Mouse (Mus musculus) Patski (cell line): ENCODE data around the gene Ezh1. TPM values are rescaled to one million over a fixed set of nuclear protein-coding genes. Genes with fewer than 3 reads are reported as not detected.

ENCODE experiments used
- ATAC-seq: fragments of 100-300 bp; one replicate; pipeline ENCODE4 v1.8.0; 2021
- CTCF ChIA-PET: fragments of 350-600 bp; sonication (Branson Sonifier 250); formaldehyde crosslinking; loops from one replicate; lab custom pipeline; 2022; ENCODE audit warnings: inconsistent platforms; lab: Charles Lee
- POLR2A ChIA-PET: fragments of 350-600 bp; sonication (Branson Sonifier 250); formaldehyde crosslinking; loops from one replicate; lab custom pipeline; 2022; ENCODE audit warnings: antibody characterized with exemption, inconsistent platforms; lab: Charles Lee
- DNase-seq: peaks from one replicate; pipeline ENCODE4 v3.0.0-alpha.2; 2011; ENCODE audit warnings: low read depth, low spot score
- H3K27me3 ChIP-seq: fragments of 371-371 bp; one replicate; pipeline ENCODE4 v1.5.1; 2021
- CTCF ChIP-seq: fragments of 100-300 bp; IDR thresholded peaks from one replicate; pipeline ENCODE4 v1.5.1; 2021
- in situ Hi-C: fragments of 300-500 bp; cut with MboI; formaldehyde crosslinking; loops from 3 replicates; pipeline ENCODE4 v1.11.1; 2018; ENCODE audit warnings: low pct_unique_long_range_greater_than_20kb, mixed read lengths
- polyA plus RNA-seq: library from polyadenylated mRNA; unstranded; gene quantifications from one replicate; pipeline ENCODE4 v1.2.3, GENCODE M21; 2021

Ezh1 gene
- polyA plus RNA-seq, 1 experiment from 2014 or later: 52.0 TPM

DNA sequence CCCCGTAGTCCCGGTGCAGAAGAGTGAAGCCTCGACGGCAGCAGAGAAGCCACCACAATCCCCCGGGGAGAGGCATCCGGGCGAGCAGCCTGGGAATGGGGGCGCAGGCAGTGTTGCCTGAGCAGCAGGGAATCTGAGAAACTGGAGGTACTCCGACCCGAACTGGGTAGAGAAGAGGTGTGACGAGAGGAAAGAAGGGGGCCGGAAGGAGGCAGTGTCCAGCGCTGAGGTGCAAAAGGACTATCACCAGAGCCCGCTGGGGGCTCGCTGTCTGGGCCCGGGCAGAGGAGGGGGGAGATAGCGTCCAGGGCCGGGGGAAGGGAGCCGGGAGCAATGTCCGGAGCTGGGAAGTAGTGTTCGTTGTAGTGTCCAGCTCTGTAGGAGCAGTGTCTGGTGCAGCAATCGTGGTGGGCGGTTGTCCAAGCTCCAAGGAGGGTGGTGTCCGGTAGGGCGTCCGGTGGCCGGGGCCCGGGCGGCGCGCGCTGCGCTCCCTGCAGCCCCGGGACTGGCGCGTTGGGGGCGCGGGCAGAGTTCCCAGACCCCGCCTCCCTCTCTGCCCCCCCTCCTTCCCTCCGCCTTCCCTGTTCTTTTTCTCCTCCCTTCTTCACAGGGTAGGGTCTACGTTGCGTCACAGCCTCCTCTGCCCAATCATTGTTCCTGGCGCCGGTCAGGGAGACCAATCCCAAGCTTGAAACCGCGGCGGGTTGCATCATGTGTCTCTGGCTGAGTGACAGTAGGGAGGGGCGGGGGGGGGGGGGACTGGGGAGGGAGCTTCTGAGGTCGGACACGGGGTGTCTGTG, 55.3 kb downstream of the Ezh1 start, which contains the start of gene Plekhh3:
Gene Plekhh3, minus strand, starts transcription at position 541 of the 800 bp plus-strand sequence.
- ChIA-PET CTCF (interaction anchor here (1.0 to 2.2 kb wide), 10 partner anchors 11 to 103 kb away, joined by 3 to 7 read pairs (median 3); partner anchors contain the start of genes Coasy and Psmc3ip), POLR2A (interaction anchor here (0.8 to 5.7 kb wide), 6 partner anchors 22 to 76 kb away, joined by 3 to 31 read pairs (median 5); partner anchors contain the start of gene Psmc3ip)
- no peak for TF ChIP-seq CTCF
- in situ Hi-C loops: loop anchor here (5.0 to 10.0 kb wide), 2 partner anchors 89 to 196 kb away; partner anchors contain the start of genes Cavin1 and Coasy
- ATAC-seq (peak; percentile 66), DNase-seq (peak; percentile 94)
- no peaks in the 10 kb centered on the region for H3K27me3 ChIP-seq

GRCm38 (mm10) chr11:101170354-101170810, 55.9 kb downstream of the Ezh1 start, which contains the start of gene Cntnap1:
Gene Cntnap1 (plus strand): TSS chr11:101170523.
- TF ChIP-seq CTCF: no peak
- ChIA-PET POLR2A (interaction anchor here (1.0 to 5.7 kb wide), 5 partner anchors 21 to 75 kb away, joined by 3 to 31 read pairs (median 5); partner anchors contain the start of gene Psmc3ip), CTCF (interaction anchor here (1.0 to 1.6 kb wide), 5 partner anchors 18 to 99 kb away, joined by 3 to 4 read pairs (median 3); no protein-coding TSS in a partner anchor)
- DNase-seq: no peak
- ATAC-seq: peak; percentile 14
- in situ Hi-C loops: loop anchor here (5.0 to 10.0 kb wide), 2 partner anchors 88 to 196 kb away; partner anchors contain the start of genes Cavin1 and Coasy
- no peaks in the 10 kb centered on the region for H3K27me3 ChIP-seq

DNA sequence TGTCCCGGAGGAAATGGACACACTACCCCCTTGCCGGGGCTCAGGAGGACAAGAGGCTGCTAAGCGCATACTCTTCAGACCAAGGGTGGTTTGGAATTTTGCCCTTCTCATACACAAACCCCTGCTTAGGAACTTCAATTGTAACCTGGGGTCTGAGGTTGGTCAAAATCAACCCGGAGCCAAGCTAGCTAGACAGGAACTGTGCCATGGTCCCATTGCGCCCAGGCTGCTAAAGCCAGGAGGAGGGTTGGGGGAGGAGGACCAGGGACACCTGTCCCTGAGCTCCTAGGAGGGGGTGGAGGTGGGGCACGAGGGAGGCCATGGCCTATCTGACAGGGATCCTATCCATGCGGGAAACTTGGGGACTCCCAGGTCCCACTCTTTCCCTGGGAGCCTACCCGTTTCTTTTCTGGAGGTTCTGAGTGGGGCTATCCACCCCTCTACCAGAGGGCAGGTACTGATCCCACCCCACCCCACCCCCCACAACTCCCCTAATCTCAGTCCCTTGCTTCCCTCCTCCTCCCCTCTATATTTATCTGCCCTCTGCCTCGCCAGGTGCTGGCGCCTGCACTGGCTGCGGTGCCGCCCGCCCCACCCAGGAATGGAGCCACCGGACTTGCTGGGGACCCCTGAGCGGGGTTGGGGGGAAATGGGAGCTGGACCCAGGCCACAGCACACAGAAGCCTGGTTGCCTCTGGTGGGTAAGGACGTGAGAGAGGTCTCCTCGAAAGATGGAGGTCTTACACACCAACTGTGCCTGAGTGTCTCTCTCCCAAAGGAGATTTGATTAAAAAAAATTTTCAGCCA, 56.8 kb downstream of the Ezh1 start:
- POLR2A ChIA-PET: interaction anchor here (1.0 to 5.7 kb wide), 3 partner anchors 28 to 51 kb away, joined by 4 to 31 read pairs (median 4); no protein-coding TSS in a partner anchor
- DNase-seq (no peak), ATAC-seq (no peak)
- no peak for TF ChIP-seq CTCF
- in situ Hi-C loops: loop anchor here (5.0 to 10.0 kb wide), 2 partner anchors 87 to 195 kb away; partner anchors contain the start of genes Cavin1 and Coasy
- CTCF ChIA-PET: interaction anchor here (1.0 kb wide), 1 partner anchor 17 kb away, joined by 3 read pairs; no protein-coding TSS in a partner anchor
- H3K27me3 ChIP-seq: no peaks in the 10 kb centered on the region

- no peaks in the 10 kb centered on the region for H3K27me3 ChIP-seq
- CTCF ChIA-PET: no interaction called here
- TF ChIP-seq CTCF: no peak
- POLR2A ChIA-PET: interaction anchor here (1.2 to 5.7 kb wide), 2 partner anchors 27 to 50 kb away, joined by 4 to 31 read pairs; no protein-coding TSS in a partner anchor
- in situ Hi-C loops: no loop called here
- DNase-seq (no peak), ATAC-seq (no peak)
Observed at GRCm38 (mm10) chr11:101168301-101168980, 57.8 kb downstream of the Ezh1 start.

GRCm38 (mm10) chr11:101167963-101168300, 58.3 kb downstream of the Ezh1 start:
- H3K27me3 ChIP-seq: no peaks in the 10 kb centered on the region
- POLR2A ChIA-PET: interaction anchor here (5.7 kb wide), 1 partner anchor 27 kb away, joined by 31 read pairs; no protein-coding TSS in a partner anchor
- DNase-seq (no peak), ATAC-seq (no peak)
- in situ Hi-C loops: no loop called here
- TF ChIP-seq CTCF: no peak
- CTCF ChIA-PET: no interaction called here

DNA sequence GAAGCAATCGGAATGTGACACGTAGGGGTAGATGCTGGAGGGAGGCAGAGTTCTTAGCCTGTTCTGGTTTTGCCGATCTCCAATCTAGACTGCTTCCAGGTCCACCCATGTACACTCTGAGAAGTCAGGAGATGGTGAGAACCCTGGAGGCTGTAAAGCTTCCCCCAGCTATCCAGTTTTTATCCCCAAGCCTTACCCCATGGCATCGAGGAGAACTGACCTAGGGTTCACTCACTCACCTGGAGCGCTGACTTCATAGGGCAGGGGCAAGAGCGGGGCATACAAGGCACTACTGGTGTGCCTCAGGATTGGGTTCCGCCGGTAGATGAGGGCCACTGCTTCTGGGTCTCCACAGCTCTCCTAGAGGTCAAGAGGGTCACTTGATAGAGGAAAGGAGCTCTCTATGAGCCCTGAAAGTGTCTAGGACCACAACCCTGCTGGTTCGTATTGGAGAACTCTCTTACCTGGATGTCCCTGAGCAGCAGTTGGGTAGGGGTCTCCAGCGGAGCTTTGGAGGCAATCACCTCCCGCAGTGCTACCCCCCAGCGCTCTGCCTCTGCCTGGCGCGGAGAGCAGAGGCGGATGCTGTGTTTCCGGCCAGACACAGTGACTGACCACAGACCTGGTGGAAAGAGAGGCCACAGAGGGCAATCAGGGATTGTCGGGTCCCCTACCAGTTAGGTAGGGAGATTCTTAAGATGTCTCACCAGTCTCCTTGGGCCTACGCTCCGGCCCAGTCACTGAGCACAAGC, 58.9 kb downstream of the Ezh1 start:
- no peaks in the 10 kb centered on the region for H3K27me3 ChIP-seq
- ATAC-seq (no peak), DNase-seq (no peak)
- in situ Hi-C loops: no loop called here
- ChIA-PET CTCF (no interaction called here), POLR2A (interaction anchor here (5.7 kb wide), 1 partner anchor 26 kb away, joined by 31 read pairs; no protein-coding TSS in a partner anchor)
- no peak for TF ChIP-seq CTCF

DNA sequence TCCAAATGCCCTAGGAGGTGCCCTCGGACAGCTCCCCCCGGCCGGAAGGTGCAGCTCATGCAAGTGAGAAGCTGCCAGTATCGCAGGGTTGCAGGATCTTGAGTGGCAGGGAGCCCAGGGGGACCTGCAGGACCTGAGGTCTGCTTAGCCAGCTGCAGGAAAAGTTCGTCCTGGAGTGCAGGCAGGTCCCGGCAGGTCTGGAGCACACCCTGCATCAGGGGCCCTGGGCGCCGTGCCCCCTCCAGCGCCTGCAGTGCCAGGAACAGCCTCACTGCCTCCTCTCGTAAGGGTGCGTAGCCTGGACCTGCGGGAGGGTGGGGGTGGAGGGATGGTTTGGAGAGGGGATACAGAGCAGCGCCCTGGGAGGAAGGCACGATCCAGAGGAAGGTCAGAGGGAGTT, 59.9 kb downstream of the Ezh1 start:
- ChIA-PET POLR2A (interaction anchor here (5.7 kb wide), 1 partner anchor 25 kb away, joined by 31 read pairs; no protein-coding TSS in a partner anchor), CTCF (no interaction called here)
- no peak for ATAC-seq
- no peaks in the 10 kb centered on the region for H3K27me3 ChIP-seq
- DNase-seq: no peak
- no peak for TF ChIP-seq CTCF
- in situ Hi-C loops: no loop called here

DNA sequence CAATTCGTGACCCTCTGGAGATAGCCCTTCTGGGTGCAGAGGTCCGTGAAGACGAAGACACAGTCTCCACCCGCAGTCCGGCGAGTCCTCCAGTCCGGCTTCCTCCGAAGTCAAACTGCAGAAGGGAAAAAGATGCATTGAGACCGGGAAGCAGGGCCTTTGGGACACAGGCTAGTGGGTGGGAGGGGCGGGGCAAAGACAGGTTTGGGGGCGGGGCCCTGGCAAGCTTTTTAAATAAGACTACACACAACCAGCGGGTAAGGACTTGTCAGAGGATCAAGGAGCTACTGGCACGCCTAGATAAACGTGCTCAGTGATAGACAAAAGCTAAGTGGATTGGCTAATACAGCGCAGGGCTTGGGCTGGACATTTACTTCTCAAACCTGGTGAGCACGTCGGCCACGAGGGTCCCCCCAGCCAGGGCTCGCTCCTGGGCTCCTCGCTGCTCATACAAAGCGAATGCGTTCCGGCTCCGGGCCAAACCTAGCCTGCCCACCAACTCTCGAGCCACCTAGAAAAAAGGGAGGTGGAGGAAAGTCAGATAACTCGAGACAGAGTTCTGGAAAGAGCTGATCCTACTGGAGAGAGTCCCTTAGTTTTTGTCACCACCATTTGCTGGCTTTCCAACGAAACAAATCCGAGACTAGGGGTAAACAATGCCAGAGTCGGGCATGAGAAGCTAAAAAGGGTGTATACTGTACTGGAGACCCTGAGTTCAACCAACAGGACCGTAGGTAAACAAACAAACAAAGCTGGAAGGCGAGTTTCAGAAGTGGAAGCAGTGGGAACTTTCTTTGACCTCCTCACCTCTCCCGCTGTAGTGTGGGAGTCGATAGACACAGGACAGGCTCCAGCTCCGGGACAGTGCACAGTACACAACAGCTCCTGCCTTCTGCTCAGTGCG, 61.3 kb downstream of the Ezh1 start:
- ChIA-PET POLR2A (no interaction called here), CTCF (no interaction called here)
- DNase-seq (no peak), ATAC-seq (no peak)
- no peaks in the 10 kb centered on the region for H3K27me3 ChIP-seq
- in situ Hi-C loops: no loop called here
- no peak for TF ChIP-seq CTCF
